Mouse (Mus musculus) urinary bladder, adult 2 months (tissue): ENCODE results near the gene Med9. TPM values are rescaled to one million over a fixed set of nuclear protein-coding genes. Genes with fewer than 3 reads are reported as not detected.

Experiments used
- DNase-seq: peaks from one replicate; pipeline ENCODE4 v3.0.0; 2022; ENCODE audit warnings: low spot score
- polyA plus RNA-seq: library from polyadenylated mRNA; depleted of rRNA; stranded (reverse); fragments of >200 nt; gene quantifications from 2 replicates; pipeline ENCODE4 v1.2.3, GENCODE M21; 2012; rRNA removed

Med9 gene
- polyA plus RNA-seq, 1 experiment = 19.9 TPM

DNA sequence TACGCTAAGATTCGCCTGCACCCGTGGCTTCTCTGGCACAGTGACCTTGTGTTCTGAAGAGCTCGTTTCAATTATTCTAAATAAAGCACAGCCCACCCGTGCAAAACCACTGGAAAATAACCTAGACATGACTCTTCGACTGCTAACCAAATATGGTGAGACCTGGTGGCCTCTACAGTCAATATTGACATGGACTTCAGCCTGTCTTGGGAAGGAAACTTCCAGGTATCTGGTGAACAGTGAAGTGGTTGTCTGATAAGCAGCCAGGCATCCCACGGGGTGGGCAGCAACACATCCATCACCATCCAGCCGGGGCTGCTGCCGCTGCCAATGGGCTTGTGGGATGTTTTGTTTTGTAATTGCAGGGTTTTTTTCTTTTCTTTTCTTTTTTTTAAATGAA, 46.3 kb downstream of the Med9 start:
- no peak for DNase-seq

DNA sequence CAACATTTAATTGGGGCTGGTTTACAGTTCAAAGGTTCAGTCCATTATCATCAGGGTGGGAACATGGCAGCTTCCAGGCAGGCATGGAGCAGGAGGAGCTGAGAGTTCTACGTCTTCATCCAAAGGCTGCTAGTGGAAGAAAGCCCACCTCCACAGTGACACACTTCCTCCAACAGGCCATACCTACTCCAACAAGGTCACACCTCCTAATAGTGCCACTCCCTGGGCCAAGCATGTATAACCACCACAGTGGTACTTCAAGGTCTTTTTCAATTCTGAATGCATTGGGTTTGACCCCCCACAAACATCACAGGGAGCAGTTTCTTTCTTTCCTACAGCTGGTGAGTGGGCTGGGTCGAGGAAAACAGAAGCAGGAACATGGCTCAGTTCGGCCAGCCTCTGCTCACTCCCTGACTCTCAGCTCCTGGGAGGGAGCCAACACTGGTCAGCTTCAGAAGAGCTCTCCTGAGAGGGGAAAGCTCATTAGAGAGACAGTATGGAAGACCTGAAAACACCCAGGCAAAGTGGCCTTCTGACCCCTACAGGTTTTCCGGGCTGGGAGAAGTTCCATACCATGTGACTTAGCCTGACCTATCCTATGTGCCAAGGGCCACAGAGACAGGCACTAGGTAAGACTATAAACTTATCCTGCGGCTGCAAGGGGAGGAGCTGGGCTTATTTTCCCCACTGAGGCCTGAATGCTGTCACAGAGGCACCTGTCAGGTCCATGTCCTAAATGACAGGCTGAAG, 53.4 kb downstream of the Med9 start:
- DNase-seq = no peak

DNA sequence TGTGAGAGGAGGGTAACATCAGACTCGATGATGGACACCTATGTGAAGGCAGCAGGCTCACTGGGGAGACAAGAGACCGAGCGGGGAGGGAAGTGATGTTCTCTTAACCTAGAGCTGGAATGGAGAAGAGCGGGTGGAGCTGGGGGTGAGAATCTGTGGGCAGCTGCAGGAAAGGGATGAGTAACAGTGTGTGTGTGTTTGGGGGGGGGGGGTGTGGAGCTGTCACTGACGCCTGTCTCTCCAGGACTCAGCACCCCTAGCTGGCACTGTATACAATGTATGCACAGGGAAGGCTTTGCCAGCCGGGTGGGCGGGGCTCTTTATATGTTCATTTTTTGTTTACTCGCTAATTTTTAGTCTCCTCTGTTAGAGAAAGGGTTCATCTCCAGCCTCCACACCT, 55.8 kb downstream of the Med9 start:
- no peak for DNase-seq

DNA sequence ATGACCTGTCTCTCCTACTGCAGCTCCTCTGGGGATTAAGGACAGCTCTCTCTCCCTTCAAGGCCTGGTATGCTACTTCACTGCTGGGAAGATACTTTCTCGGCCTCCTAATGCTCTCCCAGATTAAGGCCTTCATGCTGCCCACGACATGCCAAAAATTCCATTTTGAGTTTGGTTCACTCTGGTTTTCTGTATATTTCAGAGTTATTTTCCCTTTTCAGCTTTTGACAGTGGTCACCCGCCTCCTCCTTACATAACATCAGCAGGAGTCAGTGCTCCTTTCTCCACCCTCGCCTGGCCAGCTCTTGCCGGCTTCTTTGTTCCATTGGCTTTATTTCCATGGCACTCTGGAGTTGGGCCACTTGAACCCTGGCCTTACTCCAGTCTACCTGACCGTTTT, 56.7 kb downstream of the Med9 start:
- no peak for DNase-seq

DNA sequence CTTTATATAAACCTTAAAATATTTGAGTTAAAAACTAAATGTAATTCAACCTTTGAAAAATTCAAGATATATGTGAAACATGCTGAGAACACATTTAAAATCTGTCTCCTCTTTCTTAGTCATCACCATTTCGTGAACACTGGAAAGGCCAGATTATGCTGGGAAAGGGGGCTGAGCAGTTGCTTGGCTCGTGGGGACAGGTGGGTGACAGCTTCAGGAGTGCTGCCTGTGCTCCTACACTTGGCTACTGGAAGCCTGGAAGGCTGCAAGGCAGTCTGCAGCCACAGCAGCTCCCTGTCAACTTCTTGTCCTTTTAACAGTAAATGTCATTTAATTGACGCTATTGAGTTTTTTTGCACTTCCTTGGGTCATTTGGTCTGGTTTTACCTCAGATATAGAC, 57.9 kb downstream of the Med9 start:
- no peak for DNase-seq

DNA sequence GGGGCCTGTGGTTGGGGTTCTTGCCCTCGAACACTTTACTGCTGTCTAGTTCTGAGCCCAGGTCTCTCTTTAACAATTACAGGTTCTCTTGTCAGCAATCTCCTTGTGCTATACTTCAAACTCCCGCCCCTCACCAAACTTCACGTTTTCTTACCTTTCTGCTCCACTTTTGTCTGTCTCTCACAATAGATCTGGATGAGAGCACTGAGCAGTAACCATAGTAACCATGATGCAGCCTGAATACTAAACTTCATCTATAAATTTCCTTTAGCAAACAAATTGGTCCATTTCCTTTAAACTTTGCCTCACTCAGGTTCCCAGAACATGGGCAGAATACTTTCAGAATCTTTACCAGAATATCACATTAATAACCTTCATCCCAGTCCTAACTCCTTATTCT, 61.4 kb downstream of the Med9 start:
- DNase-seq = no peak

DNA sequence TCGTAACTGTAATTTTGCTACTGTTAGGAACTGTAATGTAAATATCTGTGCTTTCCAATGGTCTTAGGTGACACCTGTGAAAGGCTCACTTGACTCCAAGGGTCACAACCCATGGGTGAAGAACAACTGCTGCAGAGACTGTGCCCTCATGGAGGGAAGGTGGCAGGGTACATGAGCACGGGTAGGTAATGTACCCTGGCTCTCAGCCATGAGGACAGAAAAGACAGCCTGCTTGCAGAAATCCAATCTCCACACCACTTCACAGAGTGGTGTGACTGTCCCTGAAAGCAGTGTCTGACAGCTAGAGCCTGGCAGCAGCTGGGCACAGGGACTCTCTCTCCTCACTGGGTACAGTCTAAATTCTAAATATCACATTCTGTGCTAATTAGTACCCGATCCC, 63.5 kb downstream of the Med9 start:
- no peak for DNase-seq

Other genes starting within 250 kb of the Med9 start
- gene Pld6, start 160.6 kb upstream of the Med9 start, polyA plus RNA-seq = 1.2 and 1.5 TPM in 2 replicates
- gene Flcn, start 138.2 kb upstream of the Med9 start, polyA plus RNA-seq = 42.6 and 48.8 TPM in 2 replicates
- gene Nt5m, start 108.8 kb upstream of the Med9 start, polyA plus RNA-seq = 18.4 and 21.0 TPM in 2 replicates
- gene Cops3, start 108.4 kb upstream of the Med9 start, polyA plus RNA-seq = 36.1 and 44.7 TPM in 2 replicates
- 3.3 and 4.8 TPM in 2 replicates for gene Rasd1, start 16.7 kb downstream of the Med9 start, polyA plus RNA-seq
- 4.3 and 5.3 TPM in 2 replicates for gene Pemt, start 98.3 kb downstream of the Med9 start, polyA plus RNA-seq
- 35.1 and 45.3 TPM in 2 replicates for gene Rai1, start 156.8 kb downstream of the Med9 start, polyA plus RNA-seq